Mouse (Mus musculus): ENCODE measurements at regions not wholly inside any gene's neighbourhood (a gene's known extent, or its start where the extent isn't known, plus 50 kb on each side); places are given as distances from the start of the nearest gene placed in this dataset.

DNA sequence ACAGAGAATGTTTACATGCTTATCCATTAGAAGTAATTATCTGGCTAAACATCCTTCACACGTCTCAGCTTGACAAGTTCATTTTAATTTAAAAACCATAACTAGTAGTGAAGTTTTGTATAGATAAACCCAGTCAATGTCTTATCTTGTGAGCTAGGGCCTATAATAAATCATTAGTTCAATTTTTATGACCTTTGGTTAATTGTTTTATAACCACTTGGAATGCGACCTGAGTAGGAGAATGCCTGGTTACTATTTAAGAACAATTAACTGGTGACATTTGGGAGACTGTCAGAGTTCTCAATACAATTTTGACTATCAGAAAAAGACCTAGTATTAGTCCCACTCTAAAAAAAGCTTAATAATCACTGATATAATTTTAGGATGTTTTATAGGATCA lies 813.6 kb downstream of the Gm9008 start:
- DNase-seq: no peak

DNA sequence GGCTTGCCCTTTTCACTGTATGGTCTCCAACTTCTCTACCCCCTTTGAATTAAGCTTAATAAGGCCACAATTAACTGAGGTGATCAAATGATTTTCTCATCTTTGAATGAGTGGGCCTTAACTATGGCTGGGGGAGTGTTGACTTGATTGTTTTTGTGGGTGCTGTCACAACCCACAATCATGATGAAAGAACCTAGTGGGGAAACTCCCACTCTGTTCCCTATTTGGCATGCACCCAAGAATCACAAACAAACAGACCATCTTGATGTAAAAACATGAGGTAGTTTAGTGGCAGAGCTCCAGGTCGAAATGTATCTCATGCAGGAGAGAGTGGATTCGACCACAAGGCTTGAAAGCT lies 853.2 kb downstream of the Gm9008 start:
- DNase-seq: no peak

DNA sequence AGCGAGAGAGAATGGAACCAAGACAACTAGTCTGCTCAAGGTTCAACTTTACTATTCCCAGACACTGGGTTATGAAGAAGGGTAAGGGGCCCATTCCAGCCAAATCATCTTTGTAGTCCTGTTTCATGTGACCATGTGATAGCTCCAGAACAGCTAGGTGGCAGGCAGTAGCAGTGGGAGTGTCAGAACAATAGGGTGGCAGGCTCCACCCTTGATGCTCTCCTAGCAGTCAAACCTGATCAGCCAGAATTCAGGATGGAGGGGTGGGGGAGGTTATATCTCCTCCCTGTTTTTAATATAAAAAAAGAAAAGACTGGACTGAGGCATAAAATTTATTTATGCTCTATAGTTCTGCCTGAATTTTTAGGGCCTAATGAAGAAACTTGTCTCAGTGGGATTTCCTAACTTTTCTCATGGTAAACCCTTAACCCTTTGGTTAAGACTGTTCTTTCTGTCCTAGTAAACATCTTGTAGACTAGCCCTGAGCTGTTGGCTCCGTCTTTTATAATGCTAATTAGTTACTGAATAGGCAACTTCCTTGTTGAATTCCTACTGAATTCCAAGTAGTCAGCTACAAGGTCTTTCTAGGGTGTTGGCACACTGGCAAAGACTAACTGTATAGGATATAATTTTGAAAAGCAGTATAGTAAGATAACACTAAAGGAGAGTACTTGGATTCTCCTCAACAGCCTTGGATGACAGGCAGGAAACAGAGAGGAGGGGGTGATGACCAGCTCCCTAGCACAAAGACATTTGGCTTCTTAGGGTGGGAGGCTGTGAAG lies 853.8 kb downstream of the Gm9008 start:
- DNase-seq: no peak

DNA sequence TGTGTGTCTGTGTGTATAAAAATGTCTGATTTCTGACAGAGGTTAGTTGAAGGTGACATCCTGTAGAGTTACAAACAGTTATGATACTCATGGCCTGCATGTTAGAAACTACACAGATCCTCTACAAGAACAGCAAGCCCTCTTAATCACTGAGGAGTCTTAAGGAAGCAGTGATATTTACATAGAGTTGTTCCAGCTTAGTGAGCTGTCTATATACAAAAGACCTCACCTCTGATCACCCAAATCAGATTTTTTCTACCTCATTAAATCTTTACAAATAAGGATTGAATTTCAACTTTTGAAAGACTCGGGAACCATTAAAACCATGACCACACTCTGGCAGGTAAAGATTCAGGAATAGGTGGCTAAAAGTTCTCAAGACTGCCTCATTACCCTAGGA lies 861.5 kb downstream of the Gm9008 start:
- no peak for DNase-seq

DNA sequence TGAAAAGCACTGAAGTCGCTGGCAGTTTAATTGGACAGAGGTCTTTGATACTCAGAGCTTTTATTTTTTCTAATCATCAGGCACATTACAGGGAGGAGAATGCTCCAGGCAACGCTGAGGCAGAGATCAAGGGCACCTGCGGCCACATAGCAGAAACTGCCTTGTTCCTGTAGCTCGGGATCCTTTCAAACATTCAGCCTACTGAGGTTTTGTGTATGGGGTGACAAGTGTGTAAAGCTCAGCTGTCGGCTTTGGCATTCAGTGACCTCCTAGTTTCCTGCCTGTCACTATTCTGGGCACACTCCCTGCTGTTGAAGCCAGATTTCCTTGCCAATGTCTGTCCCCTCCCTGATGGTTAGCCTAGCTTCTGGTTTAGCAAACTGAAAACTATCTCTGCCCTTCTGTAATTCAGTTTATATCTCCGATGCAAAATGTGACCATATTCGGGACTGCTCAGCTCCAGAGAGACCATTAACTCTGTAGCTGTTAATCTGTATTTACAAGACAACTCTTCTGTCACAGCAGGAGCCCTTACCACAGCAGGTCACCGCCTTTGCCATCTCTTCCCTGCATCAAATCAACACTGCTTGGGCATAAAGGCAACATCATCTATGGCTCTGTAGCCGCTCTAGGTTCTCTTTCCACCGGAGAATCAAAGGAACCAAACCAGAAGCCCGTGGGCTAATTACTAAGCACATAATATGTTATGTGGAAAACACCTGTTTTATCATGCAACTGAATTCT lies 894.9 kb downstream of the Gm9008 start:
- DNase-seq: peak; percentile 89

DNA sequence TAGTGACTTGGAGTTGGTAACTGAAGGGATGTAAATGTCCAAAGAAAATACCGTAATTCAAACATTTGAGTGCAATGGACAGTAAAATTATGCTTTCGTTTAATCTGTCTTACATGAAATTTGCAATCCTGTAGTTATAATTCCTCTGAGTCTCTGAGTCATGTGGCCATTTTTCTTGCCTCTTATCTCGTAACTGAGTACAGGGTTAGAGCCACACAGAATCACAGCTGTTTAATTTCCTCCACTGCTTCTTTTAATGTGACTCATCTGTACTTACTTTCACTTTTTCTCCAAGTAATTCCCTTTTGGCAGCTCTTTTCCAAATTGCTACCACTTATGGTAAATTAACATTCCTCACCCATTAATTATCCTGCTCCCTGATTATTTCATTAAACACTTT lies 939.2 kb downstream of the Gm9008 start:
- no peak for DNase-seq

DNA sequence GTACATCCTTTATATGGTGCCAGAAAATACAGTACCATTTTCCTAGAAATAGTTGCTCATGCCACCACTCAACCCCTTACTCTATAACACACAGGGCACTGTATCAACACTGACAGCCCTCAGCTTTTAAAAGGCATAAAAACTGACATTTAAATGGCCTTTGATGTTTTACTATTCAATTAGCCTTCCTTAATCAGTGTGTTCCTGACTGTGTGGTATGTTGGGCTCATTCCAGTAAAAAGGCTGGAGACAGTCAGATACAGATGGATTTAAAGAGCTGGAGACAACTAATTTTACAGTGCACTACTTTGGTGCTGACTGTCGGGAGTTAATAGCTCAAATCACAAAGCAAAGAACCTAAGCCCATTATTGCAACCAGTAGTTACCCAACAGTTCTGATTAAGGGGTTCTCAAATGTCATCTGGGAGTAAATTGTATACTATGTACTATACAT lies 955.3 kb downstream of the Gm9008 start:
- no peak for DNase-seq

DNA sequence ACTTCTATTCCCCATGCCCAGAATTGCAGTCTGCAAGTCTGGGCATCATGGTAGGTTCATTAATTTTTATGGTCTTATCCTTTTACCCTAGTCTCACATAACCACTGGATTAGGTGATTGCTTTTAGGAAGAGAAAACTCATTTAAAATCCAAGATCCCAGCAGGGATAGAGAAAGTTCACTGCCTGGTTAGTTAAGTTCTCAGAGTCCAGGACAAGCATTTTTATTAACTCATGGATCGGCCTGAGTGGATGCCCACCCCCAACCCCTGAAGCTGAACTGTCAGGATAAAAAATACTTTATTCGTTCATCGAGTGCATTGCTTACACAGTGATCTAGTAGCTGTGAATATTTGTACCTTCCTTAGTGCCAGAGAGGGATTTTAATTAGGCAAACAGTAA lies 957.9 kb downstream of the Gm9008 start:
- DNase-seq: no peak

Measured in cerebellum, adult 11-12 months (tissue).